Mouse (Mus musculus) ES-Bruce4 (cell line): ENCODE results near the gene Phka1.

ENCODE experiments used
- CTCF ChIP-seq: IDR thresholded peaks from one replicate; pipeline ENCODE4 v1.8.1; 2011; ENCODE audit warnings: low read depth, low read length
- EP300 ChIP-seq: IDR thresholded peaks from 2 replicates; pipeline ENCODE4 v1.6.1; 2011; ENCODE audit warnings: low read depth, low read length; ENCODE audit not compliant: insufficient read depth
- POLR2A ChIP-seq: IDR thresholded peaks from one replicate; pipeline ENCODE4 v1.8.1; 2011; ENCODE audit warnings: low read length; ENCODE audit not compliant: insufficient read depth

- no peak for TF ChIP-seq CTCF
- no peak for TF ChIP-seq POLR2A
- TF ChIP-seq EP300, result no peak
These were observed 134.8 kb downstream of the Phka1 start for GRCm38 (mm10) chrX:102509205-102509604.
